Mouse (Mus musculus) kidney, adult 2 months (tissue): ENCODE results near the gene Gm6904.
A peak's percentile ranks its signal among the peaks of the same experiment; 100 is the strongest.

Source experiments
- CTCF ChIP-seq: fragments of 200-500 bp; conservative IDR thresholded peaks from 2 replicates; pipeline ENCODE4 v1.5.1; 2011; ENCODE audit warnings: low read depth, mild to moderate bottlenecking, control low read depth, low read length, moderate library complexity, mixed read lengths; ENCODE audit not compliant: insufficient read depth, insufficient read length
- POLR2A ChIP-seq: fragments of 200-500 bp; IDR thresholded peaks from one replicate; pipeline ENCODE4 v1.6.1; 2011; ENCODE audit warnings: low read depth, low read length, control low read depth

- TF ChIP-seq CTCF (peak; percentile 70), POLR2A (no peak)
These were observed 28.0 kb downstream of the Gm6904 start for GRCm38 (mm10) chr14:59232003-59232402.
